Mouse (Mus musculus) monocyte, adult 5-6 weeks (primary cell): ENCODE results near the gene Fance. TPM values are rescaled to one million over a fixed set of nuclear protein-coding genes. Genes with fewer than 3 reads are reported as not detected.

Experiments
- ATAC-seq: fragments of 153-309, 156-312 bp; replicated peaks from 2 replicates; pipeline ENCODE4 v1.8.0; 2017; ENCODE audit warnings: mild to moderate bottlenecking; ENCODE audit not compliant: low TSS enrichment, insufficient number of reproducible peaks, severe bottlenecking, poor library complexity, low FRiP score
- total RNA-seq: library from RNA; stranded (forward); fragments of 200-1000, 200-491, 200-594 nt; gene quantifications from 3 replicates; pipeline ENCODE4 v1.2.3, GENCODE M21; 2017

The Fance gene
- total RNA-seq, 1 experiment from 2014 or later: 13.0 TPM

DNA sequence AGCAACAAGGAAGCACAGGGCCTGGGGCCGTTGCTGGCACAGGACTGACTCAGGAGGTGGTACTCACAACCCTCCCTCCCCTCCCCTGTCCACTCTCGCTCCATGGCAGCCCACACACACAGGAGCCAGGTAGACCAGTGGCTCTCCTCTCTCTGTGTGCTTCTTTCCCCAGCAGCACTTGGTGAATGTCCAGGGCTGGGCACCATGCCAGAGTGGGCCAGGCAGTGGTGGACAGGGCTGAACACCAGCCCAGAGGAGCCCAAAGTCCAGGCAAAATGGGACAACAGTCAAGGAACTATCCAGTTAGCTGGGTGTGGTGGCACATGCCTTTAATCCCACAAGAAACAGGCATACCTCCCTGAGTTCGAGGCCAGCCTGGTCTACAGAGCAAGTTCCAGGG lies 23.1 kb upstream of the Fance start:
- no peak for ATAC-seq

DNA sequence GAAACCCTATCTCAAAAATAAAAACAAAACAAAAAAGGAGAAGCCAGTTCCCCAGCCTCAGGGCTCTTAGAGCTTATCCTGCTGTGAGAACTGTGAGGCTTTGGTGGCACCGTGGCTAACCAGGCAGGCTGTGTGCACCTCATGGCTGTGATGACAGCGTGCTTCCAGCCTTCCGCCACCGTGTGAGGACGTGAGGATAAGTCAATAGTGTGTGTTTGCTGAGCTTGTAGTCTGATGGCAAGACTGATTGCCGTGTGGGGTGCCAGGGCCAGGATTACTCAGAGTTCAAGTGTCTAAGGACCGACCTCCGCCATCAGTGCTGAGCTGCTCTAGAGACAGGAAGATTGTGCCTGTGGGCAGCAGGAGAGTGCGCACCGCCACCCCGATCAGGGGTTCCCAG lies 22.6 kb upstream of the Fance start:
- no peak for ATAC-seq

DNA sequence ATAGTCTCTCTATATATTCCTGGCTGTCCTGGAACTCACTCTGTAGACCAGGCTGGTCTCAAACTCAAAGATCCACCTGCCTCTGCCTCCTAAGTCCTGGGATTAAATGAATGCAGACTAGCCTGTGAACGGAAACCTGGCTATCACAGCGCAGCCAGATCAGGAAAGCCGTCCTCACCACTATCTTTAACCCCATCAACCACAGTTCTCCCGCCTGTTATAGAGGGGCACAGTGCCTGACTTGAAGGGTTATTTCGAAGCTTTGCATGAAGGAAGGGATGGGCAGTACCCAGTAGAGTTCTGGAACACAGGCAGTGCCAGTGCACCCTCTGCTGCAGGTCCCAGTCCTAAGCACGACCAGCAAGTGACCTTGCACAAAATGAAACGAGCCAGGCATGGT lies 22.0 kb upstream of the Fance start:
- ATAC-seq: no peak

DNA sequence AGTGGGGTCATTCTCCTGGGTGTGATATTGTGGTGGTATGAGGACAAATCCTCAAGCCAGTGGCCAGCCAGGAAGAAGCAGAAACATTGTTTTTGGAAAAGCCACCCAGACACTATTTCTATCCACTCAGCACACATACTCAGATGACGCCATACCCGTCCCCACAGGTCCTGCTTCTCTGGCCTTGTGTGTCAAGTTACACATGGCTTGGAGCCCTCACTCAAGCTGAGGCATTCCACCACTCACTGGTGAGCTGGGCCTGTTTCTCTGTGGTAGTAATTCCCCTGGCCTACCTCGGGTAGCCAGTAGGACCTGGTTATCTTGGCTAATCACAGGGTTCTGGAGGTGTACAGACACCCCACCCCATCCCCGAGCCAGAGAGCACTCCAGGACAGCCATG lies 19.6 kb upstream of the Fance start:
- ATAC-seq: no peak

DNA sequence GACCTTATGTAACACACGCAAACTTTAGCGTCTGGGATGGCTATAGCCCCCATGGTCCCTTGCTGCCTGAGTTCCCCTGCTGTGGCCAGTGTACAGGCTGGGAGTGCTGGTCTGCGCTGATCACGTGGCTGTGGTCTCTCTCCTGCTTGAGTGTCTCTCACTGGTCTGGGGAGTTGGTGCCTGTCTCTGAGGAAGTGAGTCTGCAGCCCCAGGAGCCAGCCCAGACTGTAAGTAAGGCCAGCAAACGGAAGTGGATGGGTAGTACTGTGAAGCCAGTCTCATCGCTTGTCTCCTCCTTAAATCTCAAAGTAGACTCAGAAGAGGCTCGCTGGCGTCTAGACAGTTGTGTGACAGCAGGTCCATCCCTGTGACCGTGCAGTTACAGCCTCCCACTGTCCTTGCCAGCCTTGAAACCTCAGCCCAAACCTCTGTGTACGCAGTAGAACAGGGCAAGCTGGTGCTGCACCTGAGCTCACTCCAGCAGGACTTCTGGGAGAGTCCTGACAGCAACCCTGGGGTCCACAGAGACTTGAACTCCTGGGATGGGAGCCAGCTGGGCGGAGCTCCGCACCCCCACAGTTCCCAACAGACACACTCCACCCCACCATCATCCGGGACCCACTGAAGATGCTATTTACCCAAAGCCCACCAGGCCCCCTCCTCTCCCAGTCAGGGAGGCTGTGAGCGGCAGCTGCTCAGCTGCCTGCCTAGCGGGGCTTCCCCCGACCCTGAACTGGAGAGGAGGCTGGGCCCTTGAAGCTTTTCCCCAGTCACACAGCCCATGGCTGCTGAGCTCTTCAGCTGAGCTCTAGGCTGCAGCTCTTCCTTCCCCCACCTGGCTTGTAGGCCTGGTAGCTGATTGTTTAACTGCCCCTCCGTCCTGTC lies 18.6 kb upstream of the Fance start:
- ATAC-seq: peak; percentile 75

DNA sequence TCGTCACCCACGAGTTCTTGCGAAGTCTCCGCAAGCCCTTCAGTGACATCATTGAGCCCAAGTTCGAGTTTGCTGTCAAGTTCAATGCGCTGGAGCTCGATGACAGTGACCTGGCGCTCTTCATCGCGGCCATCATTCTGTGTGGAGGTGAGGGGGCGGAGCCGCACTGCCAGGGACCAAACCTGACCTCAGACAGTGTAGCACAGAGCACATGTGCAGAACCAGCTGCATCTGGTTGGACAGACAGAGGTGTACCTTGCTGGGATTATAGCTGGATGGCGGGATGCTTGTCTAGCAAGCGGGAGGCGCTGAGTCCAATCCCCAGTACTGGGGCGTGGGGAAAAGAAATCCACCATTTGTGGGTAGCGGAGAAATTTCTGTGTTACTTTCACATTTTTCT lies 14.4 kb upstream of the Fance start:
- no peak for ATAC-seq

DNA sequence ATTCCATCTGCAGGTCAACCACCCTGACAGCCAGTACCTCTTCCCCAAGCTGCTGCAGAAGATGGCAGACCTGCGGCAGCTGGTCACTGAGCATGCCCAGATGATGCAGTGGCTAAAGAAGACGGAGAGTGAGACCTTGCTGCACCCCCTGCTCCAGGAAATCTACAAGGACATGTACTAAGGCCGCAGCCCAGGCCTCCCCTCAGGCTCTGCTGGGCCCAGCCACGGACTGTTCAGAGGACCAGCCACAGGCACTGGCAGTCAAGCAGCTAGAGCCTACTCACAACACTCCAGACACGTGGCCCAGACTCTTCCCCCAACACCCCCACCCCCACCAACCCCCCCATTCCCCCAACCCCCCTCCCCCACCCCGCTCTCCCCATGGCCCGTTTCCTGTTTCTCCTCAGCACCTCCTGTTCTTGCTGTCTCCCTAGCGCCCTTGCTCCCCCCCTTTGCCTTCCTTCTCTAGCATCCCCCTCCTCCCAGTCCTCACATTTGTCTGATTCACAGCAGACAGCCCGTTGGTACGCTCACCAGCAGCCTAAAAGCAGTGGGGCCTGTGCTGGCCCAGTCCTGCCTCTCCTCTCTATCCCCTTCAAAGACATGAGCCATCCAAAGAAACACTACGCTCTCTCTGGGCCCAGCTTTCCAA lies 13.5 kb upstream of the Fance start:
- no peak for ATAC-seq

DNA sequence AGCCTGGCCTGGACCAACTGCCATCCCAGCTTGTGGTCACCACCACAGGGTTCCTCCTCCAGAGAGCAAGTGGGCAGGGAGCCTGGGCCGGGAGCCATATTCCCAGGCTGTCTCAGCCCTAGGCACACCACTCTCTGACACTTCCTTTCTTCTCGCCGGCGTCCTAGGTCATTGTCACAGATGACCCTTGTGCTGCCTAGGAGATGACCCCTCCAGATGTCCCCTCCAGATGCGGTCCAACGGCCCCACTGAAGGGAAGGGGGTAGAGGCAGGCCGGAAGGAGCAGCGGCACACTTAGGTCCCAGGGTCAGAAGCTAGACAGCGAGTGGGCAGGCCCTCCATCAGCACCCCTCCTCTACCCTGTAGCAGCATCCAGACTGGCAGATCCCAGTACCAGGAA lies 13.0 kb upstream of the Fance start:
- ATAC-seq: no peak

DNA sequence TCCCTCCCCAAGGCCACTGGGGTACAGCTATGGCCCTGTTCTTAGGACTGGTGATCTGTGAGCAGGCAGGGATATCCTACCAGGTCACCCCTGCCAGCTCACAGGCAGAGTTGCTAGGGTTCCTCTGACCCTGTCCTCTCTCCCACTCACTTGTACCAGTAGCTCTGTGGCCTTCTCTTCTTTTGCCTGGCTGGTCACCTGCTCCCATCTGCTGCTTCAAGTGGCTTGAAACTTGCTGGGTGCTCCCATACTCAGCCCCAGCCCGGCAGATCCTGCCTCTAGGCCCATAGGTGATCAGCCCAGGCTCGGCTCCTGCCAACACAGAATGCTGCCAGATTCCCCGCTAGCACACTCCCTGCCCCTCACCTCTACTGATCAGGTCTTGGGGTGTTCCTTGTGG lies 12.5 kb upstream of the Fance start:
- no peak for ATAC-seq

DNA sequence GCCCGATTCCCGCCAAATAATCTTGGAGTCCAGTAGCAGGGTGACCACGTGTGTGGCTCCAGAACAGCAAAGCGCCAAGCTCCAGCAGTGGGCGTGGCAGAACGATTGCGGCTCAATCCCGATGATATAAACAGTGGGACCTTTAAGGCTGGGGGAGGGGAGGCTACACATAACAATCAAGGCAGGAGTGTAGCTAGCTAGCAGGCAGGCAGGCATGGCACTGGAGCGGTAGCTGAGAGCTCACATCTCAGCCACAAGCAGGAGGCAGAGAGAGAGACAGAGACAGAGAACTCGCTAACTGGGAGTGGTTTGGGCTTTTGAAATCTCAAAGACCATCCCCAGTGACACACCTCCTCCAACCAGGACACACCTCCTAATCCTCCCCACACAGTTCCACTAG lies 8.1 kb upstream of the Fance start:
- ATAC-seq: no peak

DNA sequence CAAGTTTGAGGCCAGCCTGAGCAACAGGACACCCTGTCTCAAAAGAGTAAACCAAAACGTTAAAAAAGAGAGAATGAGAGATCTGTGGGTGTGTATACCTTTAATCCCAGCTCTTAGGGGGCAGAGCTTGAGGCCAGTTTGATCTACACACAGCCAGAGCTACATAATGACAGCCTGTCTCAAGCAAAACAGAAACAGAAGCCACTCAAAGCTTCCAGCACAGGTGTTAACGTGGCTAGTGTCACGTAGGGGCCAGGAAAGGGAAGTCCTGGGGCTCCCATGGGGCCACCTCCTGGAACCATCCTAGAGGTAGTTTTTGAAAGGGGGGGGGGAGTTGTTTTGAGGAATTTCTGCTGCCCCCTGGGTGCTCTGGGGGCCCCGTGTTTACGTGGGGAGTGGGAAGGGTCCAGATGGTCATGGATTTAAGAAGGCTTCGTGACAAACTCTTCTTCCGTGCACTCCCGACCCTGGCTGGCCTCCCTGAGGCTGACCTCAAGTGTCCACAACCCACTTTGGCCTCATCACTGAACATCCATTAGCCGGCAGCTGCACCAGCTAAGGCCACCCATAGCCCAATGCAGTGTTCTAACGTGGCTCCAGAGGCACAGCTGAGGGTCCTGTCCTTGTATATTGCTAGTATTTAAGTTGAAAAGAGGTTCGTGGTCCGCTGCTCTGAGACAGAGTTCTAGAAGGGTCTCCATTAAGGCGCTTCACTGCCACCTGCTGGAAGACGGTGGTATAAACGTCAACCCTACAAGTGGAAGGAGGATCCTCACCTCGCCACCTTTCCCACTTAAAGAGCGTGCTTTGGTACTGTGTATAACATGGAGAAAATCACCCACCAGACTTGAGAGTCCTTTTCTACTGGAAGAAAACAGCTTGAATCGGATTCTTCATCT lies 4.8 kb upstream of the Fance start:
- ATAC-seq: peak; percentile 59

DNA sequence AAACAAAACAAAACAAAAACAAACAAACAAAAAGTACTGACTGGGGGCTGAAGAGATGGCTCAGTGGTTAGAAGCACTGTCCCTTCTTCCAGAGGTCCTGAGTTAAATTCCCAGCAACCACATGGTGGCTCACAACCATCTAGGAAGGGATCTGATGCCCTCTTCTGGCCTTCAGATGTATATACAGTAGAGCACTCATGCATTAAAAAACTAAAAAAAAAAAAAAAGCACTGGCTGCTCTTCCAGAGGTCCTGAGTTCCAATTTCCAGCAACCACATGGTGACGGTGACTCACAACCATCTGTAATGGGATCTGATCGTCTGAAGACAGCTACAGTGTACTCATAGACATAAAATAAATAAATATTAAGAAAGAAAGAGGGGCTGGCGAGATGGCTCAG lies 2.5 kb upstream of the Fance start:
- ATAC-seq: no peak

DNA sequence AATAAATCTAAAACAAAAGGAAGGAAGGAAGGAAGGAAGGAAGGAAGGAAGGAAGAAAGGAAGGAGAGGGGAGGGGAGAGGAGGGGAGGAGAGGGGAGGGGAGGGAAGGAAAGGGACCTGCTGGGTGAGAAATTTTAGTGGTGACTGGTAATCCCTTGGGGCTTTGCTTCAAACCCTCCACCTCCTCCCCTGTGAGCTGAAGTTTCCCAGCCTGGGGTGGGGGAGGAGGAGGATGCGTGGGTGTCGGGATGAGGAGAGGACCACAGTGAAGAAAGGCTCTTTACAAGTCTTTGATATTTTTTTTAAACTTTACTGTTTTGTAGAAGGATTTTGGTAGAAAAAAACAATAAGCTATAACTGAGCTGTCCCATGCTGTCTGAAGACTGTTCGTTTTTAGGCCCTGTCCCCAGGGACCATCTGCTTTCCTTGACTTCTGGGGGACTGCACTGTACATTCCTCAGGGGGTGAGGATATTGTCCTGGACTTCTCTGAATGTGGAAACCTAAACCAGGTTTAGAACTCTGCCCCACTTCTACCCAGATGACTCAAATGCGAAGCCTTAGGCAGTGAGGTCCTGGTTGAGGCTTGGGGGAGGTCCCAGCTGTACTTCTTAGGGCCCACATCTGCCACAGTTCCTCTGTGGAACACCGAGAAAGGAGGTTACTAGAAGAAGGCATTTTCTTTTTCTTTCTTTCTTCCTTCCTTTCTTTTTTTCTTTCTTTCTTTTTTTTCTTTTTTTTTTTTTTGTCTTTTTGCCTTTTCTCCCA lies 1.8 kb upstream of the Fance start:
- ATAC-seq: no peak

DNA sequence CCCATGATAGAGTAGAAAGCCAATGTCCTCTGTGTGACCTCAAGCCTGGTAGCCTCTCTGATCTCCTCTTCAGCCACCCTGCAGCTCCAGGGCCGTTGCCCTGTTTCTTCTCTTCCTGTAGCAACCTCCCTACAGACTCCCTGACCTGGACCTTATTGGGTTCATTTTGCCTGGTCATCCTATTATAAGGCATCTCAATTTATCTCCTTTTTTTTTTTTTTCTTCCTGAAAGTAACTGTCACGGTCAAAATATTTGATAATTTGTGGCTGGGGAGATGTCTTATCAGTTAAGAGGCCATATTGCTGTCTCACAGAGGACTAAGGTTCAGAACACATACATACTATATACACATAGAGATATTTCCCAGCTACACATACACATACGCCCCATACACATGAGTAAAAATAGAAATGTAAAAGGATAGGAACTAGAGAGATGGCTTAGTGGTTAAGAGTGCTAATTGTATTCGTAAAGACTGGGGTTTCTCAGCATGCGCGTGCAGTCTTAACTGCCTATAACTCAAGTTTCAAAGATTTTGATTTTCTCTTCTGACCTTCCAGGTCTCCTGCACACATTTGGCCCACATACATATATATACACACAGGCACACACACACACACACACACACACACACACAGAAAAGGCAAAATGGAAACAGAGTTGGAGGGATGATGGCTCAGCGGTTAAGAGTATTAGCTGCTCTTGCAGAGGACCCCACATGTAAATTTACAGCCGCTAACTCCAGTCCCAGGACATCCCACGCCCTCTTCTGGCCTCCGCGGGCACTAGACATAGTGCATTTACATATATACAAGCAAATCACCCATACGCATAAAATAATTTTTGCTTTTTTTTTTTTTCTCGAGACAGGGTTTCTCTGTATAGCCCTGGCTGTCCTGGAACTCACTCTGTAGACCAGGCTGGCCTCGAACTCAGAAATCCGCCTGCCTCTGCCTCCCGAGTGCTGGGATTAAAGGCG lies 797 bp upstream of the Fance start:
- no peak for ATAC-seq

DNA sequence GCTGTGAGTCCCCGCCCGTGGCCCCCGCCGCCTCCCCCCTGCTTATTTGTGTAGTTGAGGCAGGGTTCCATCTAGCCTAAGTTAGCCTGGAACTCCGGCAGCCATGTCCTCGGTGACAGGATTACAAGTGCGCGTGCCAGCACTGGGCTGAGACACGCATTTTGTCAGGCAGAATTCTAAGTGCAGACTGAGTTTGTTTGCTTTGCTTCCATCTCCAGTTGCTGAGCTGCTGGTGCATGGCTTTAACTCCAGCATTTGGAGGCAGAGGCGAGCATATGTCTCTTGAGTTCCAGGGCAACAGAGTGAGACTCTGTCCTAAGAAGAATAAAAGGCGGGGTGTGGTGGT lies 534 bp downstream of the Fance start:
- ATAC-seq: no peak

DNA sequence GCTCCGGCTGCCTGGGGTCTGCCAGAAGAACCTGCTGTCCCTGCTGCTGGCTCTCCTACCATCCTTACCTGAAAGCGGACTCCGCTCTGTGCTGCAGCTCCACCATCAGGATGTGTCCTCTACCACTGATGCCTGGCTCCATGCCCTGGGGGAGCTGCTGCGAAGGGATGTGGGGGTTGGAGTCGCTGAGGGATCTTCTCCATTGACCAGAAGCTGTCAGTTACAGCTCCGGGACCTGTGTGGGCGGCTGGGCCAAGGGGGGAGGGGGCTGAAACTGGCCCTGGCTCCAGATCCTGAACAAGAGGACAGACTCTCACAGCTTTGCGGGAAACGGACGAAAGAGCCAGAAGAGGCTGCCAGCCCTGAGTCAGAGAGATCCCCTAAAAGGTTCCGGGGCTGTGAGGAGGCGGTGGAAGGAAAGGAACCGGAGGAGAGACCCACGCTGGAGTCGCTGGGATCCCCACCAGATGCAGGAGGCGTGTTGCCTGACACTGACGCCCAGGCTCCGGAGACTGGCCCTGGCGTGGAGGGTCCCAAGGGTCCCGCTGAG lies 2.4 kb downstream of the Fance start:
- no peak for ATAC-seq

DNA sequence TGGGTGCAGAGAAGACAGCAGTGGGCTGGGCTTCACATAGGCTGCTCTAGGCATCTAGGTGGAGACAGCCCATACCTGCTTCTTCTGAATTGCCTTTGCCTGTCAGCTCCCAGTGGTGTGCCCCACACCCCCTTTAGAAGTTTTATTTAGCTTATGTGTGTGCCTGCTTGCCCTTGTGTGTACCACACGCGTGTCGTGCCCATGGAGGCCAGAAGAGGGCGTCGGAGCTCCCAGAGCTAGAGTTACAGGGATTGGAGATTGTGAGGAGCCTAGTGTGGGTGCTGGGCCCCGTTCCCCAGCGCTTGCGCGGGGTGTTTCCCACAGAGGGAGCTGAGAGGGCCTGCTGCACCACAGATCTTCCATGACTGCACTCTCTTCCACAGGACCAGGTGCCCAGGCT lies 3.2 kb downstream of the Fance start:
- ATAC-seq: no peak
